Mouse (Mus musculus) liver, embryonic 15.5 days (tissue): Measurements from ENCODE around the gene Scn3b. TPM values are rescaled to one million over a fixed set of nuclear protein-coding genes. Genes with fewer than 3 reads are reported as not detected.

Experiments
- ATAC-seq: fragments of 200-750 bp; cut with Nextera tagmentation; 2 replicates; pipeline ENCODE4 v1.8.0; 2017; ENCODE audit warnings: moderate number of reproducible peaks, mild to moderate bottlenecking, moderate library complexity; ENCODE audit not compliant: insufficient read depth
- H3K27ac ChIP-seq: fragments of 300-500 bp; sonication (generic); replicated peaks from 2 replicates; pipeline ENCODE4 v1.5.1; 2015; ENCODE audit warnings: mild to moderate bottlenecking, inconsistent platforms
- H3K27me3 ChIP-seq: fragments of 300-500 bp; sonication (generic); 2 replicates; pipeline ENCODE4 v1.6.1; 2015; ENCODE audit warnings: mild to moderate bottlenecking, inconsistent platforms
- H3K36me3 ChIP-seq: fragments of 300-500 bp; sonication (generic); replicated peaks from 2 replicates; pipeline ENCODE4 v1.6.1; 2015; ENCODE audit warnings: moderate library complexity, mild to moderate bottlenecking, inconsistent platforms
- H3K4me1 ChIP-seq: fragments of 300-500 bp; sonication (generic); replicated peaks from 2 replicates; pipeline ENCODE4 v1.6.1; 2015; ENCODE audit warnings: inconsistent platforms
- H3K4me2 ChIP-seq: fragments of 300-500 bp; sonication (generic); 2 replicates; pipeline ENCODE4 v1.6.1; 2015; ENCODE audit warnings: moderate library complexity, mild to moderate bottlenecking, inconsistent platforms
- H3K4me3 ChIP-seq: fragments of 300-500 bp; sonication (generic); replicated peaks from 2 replicates; pipeline ENCODE4 v1.5.1; 2015; ENCODE audit warnings: mild to moderate bottlenecking, inconsistent platforms
- H3K9ac ChIP-seq: fragments of 300-500 bp; sonication (generic); 2 replicates; pipeline ENCODE4 v1.6.1; 2015; ENCODE audit warnings: moderate library complexity, mild to moderate bottlenecking, inconsistent platforms
- H3K9me3 ChIP-seq: fragments of 300-500 bp; sonication (generic); replicated peaks from 2 replicates; pipeline ENCODE4 v1.6.1; 2016; ENCODE audit warnings: inconsistent platforms
- WGBS: fragments of 180-500 bp; shearing (Covaris S2); methylation state at CpG from one replicate; pipeline ENCODE4 v1.1.7; 2015; ENCODE audit warnings: mixed read lengths; ENCODE audit not compliant: insufficient replicate concordance; 5-methylcytosine and 5-hydroxymethylcytosine counted together
- polyA plus RNA-seq: library from polyadenylated mRNA; unstranded; fragments of >200 nt; fragmentation: Nextera tagmentation; extraction: Ambion mirVana; gene quantifications from 2 replicates; pipeline ENCODE4 v1.2.1, GENCODE M21; 2015

The Scn3b gene
- polyA plus RNA-seq, 1 experiment from 2014 or later, result 0.54 TPM

DNA sequence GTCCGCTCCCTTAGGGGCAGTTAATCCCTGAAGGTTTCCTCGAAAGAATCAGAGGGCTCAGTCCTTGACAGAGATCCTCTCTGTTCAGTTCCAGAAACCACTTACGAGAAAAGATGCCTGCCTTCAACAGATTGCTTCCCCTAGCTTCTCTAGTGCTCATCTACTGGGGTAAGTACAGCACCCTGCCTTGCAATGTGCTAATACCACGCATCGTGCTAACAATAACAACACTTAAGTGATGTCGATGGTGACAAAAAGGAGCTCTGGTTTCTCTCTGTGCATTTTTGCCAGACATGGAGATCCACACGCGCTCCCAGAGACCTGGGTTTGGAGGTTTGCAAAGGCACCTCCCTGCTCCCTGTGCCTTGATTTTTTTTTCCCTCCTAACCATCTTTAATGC is 863 bp downstream of the Scn3b start:
- Histone ChIP-seq H3K36me3 (no peaks in the 10 kb centered on the region), H3K9me3 (no peaks in the 10 kb centered on the region), H3K4me1 (peaks cover 6% of the 10 kb centered on the region; the same call in 1 of the 2 replicates), H3K27ac (no peak overlapping the region), H3K9ac (no peak overlapping the region), H3K4me2 (no peak overlapping the region), H3K27me3 (peaks cover 23% of the 10 kb centered on the region), H3K4me3 (no peak overlapping the region)
- ATAC-seq, result no peak
- WGBS, result 22% methylated on average over 8 of the region's 8 CpGs

DNA sequence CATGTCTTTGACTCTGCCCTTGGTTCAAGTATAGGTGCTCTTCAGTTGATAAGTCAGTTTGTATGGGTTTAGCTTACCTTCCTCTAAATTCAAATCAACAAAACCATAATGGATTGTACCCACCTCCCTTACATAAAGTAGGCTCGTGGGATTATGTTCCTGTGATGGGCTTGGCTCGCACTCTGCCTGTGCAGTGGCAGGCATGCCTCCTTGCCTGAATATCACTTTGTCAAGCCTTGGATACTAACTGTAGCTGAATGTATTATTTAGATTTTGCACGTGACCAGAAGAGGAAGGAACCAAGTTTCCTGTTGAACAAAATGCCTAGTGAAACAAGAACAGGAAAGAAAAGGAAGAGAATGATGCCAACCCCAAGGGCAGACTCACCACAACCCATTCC is 2.1 kb downstream of the Scn3b start:
- Histone ChIP-seq H3K36me3 (no peaks in the 10 kb centered on the region), H3K4me3 (no peak overlapping the region), H3K9me3 (no peaks in the 10 kb centered on the region), H3K9ac (no peak overlapping the region), H3K27me3 (peaks cover 23% of the 10 kb centered on the region), H3K4me1 (peaks cover 6% of the 10 kb centered on the region; the same call in 1 of the 2 replicates), H3K27ac (no peak overlapping the region), H3K4me2 (no peak overlapping the region)
- ATAC-seq, result no peak
- 27% methylated on average over 3 of the region's 3 CpGs for WGBS

DNA sequence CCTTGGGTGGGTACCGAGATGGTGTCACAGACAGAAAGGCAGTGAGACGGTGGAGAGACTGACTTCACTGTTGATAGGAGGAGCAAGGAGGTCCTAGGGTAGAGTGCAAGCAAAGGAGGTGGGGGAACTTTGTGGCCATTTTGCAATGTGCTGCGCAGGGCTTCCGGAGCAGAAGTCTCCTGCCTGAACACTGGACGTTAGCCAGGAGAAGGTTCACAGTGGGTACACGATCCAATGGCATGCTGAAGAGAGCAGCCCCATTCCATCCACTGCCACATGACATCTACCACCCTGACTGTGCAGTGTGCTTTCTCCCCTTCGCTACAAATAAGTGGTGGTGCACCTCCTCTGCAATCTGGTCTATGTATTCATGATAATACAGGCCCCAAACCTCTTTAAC is 3.8 kb downstream of the Scn3b start:
- no peak for ATAC-seq
- no peak overlapping the region for H3K4me2 ChIP-seq
- H3K27me3 ChIP-seq, result peaks cover 23% of the 10 kb centered on the region
- H3K9me3 ChIP-seq, result no peaks in the 10 kb centered on the region
- no peaks in the 10 kb centered on the region for H3K36me3 ChIP-seq
- peaks cover 6% of the 10 kb centered on the region; the same call in 1 of the 2 replicates for H3K4me1 ChIP-seq
- H3K4me3 ChIP-seq, result no peak overlapping the region
- H3K9ac ChIP-seq, result no peak overlapping the region
- 75% methylated on average over 7 of the region's 7 CpGs for WGBS
- no peak overlapping the region for H3K27ac ChIP-seq

DNA sequence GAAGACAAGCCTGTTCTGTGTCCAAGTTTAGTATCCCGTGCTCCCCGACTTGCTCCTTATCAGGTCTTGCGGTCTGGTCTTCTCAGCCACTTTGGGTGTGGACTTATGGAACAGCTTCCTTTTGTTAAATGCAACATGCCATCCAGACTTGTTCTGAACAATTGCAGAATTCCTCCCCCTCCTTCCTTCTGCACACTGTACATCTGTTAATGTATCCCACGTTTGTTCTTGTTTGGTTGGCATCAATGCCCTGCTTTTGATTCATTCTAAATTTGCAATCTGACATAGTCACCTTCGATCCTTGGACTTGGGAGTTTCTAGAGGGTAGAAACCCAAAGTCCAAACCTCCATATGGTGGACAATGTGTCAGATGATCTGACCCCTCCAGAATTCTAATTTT is 6.9 kb downstream of the Scn3b start:
- Histone ChIP-seq H3K27me3 (no peaks in the 10 kb centered on the region), H3K27ac (no peak overlapping the region), H3K4me3 (no peak overlapping the region), H3K4me2 (no peak overlapping the region), H3K36me3 (no peaks in the 10 kb centered on the region), H3K9ac (no peak overlapping the region), H3K9me3 (no peaks in the 10 kb centered on the region), H3K4me1 (no peaks in the 10 kb centered on the region)
- 55% methylated on average over 5 of the region's 5 CpGs for WGBS
- no peak for ATAC-seq

DNA sequence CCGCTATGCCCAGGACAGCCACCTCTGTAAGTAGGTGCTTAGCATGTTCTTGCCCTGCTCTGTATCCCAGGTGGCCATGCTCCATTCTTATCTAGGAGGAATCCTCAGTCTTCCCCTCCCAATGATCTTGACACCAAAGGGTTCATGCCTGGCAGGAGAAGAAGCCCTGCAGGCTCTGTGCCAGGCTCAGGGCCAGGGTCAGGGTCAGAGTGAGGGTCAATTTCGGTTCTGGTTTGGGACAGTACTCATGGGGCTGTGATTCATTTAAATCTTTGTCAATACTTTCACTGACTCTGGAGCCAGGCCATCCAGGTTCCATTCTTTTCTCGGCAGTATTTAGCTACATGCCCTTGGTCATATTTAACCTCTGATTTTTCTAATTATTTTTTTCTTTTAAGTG is 8.7 kb downstream of the Scn3b start:
- 61% methylated on average over 3 of the region's 3 CpGs for WGBS
- no peaks in the 10 kb centered on the region for H3K4me1 ChIP-seq
- H3K27ac ChIP-seq, result no peak overlapping the region
- no peaks in the 10 kb centered on the region for H3K9me3 ChIP-seq
- no peaks in the 10 kb centered on the region for H3K27me3 ChIP-seq
- no peaks in the 10 kb centered on the region for H3K36me3 ChIP-seq
- H3K4me3 ChIP-seq, result no peak overlapping the region
- no peak overlapping the region for H3K9ac ChIP-seq
- no peak for ATAC-seq
- H3K4me2 ChIP-seq, result no peak overlapping the region

DNA sequence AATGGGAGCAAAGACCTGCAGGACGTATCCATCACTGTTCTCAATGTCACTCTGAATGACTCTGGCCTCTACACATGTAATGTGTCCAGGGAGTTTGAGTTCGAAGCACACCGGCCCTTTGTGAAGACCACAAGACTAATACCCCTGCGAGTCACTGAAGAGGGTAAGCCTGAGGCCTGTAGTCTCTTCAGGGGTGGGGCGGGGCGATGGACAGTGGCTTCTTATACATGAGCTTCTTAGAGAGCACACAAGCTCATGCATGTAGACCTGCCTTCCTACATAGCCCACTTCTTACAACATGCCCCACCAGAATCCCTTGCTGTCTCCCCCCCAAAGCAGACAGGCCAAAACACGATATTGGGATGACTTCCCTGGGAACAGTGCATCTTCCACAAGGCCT is 10.4 kb downstream of the Scn3b start:
- Histone ChIP-seq H3K9me3 (no peaks in the 10 kb centered on the region), H3K9ac (no peak overlapping the region), H3K27ac (no peak overlapping the region), H3K4me1 (no peaks in the 10 kb centered on the region), H3K36me3 (no peaks in the 10 kb centered on the region), H3K4me3 (no peak overlapping the region), H3K27me3 (no peaks in the 10 kb centered on the region), H3K4me2 (no peak overlapping the region)
- ATAC-seq, result no peak
- 71% methylated on average over 7 of the region's 7 CpGs for WGBS

DNA sequence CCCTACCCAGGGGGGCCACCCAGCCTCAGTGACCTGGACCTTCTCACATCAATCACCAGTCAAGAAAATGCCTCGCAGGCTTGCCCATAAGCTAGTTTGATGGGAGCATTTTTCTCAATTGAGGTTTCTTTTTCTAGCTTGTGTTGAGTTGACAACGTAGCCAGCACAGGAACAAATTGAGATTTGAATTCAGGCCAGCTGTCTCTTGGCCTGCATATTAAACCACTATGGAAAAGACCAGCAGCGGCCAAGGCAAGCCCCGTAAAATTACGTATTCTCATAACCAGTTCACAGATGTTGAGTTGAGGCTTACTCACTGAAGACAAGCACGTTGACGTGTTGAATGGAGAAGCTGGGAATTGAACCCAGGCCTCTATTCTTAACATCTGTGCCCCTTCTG is 14.0 kb downstream of the Scn3b start:
- Histone ChIP-seq H3K4me1 (no peaks in the 10 kb centered on the region), H3K36me3 (no peaks in the 10 kb centered on the region), H3K9ac (no peak overlapping the region), H3K27me3 (no peaks in the 10 kb centered on the region), H3K4me2 (no peak overlapping the region), H3K9me3 (no peaks in the 10 kb centered on the region), H3K27ac (no peak overlapping the region), H3K4me3 (no peak overlapping the region)
- 69% methylated on average over 7 of the region's 7 CpGs for WGBS
- no peak for ATAC-seq

DNA sequence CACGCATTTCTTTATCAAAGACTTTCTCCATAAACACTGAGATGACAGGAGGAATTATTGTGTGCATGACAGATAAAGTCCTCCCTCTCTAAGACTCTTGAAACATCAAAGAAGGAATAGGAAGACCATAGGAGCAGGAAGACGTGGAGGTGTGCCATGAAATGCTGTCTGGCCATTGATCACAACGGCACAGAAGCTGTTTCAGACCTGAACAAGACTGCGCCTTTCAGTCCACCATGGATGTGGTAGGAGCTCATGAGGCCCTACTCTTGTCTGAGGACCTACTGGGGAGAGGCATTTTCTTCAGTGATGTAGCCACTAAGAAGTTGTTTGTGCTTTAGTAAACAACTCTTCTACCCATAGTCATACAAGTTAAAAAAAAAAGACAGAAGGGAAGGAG is 23.5 kb downstream of the Scn3b start:
- Histone ChIP-seq H3K27me3 (no peaks in the 10 kb centered on the region), H3K4me3 (no peak overlapping the region), H3K9ac (no peak overlapping the region), H3K9me3 (no peaks in the 10 kb centered on the region), H3K27ac (no peak overlapping the region), H3K36me3 (no peaks in the 10 kb centered on the region), H3K4me2 (no peak overlapping the region), H3K4me1 (no peaks in the 10 kb centered on the region)
- ATAC-seq, result no peak
- WGBS, result 78% methylated on average over 4 of the region's 4 CpGs

DNA sequence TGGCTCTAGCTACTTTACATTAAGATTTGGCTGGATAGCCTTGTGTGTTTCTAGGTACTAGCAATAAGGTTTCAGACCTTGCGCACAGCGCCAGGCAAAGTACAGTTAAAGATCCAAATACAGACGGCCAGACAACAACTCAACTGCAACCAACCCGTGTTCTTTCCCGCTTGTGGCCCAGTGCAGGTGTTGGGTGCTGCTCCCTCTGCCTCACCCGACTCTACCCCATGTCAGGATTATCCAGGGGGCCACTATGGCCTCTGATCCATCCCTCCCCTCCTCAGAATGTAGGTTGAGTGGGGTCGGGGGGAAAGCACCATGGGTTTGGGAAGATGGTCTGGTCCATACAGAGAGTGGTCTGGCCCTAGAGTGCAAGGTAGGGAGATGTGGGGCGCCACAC is 24.3 kb downstream of the Scn3b start:
- Histone ChIP-seq H3K4me1 (no peaks in the 10 kb centered on the region), H3K27me3 (no peaks in the 10 kb centered on the region), H3K36me3 (no peaks in the 10 kb centered on the region), H3K9ac (no peak overlapping the region), H3K4me2 (no peak overlapping the region), H3K27ac (no peak overlapping the region), H3K9me3 (no peaks in the 10 kb centered on the region), H3K4me3 (no peak overlapping the region)
- WGBS, result 70% methylated on average over 8 of the region's 8 CpGs
- no peak for ATAC-seq

DNA sequence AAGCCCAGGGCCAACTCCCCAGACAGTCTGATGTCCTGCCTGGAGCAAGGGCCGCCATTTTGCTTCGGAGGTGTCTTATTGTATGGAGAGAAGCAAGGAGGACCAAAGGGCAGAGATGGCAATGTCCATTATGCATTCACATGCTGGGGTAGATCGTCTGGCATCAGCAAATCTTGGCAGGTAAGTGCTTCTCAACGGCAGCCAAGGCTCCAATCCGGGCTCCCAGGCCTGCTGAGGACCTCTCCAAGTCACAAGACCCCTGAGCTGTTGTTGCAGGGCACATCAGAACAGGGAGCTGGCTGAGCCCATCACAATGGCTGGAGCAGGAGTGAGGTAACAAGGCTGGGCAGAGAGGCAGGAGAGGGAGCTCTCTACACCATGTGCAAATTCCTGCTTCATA is 24.7 kb downstream of the Scn3b start:
- Histone ChIP-seq H3K9me3 (no peaks in the 10 kb centered on the region), H3K9ac (no peak overlapping the region), H3K4me3 (no peak overlapping the region), H3K27ac (no peak overlapping the region), H3K36me3 (no peaks in the 10 kb centered on the region), H3K4me2 (no peak overlapping the region), H3K27me3 (no peaks in the 10 kb centered on the region), H3K4me1 (no peaks in the 10 kb centered on the region)
- WGBS, result 56% methylated on average over 5 of the region's 5 CpGs
- ATAC-seq, result no peak

DNA sequence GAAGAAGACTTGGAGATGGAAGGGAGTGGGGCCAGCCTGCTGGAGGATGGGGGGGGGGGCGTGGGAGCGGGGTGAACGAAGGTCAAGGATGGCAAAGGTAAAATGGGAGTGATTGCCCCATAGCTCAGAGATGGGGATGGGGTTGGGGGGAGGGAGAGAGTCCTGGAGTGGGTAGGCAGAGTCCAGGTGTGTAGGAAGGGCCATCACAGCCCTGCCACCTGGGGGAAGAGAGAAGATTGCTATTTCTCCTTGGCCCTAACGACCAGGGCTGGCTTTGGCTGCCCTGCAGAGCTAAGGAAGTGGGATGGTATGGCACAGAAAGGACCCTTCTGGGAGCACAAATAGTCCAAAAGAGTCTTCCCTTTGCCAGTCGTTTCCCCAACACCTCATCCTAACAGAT is 25.2 kb downstream of the Scn3b start:
- H3K27me3 ChIP-seq, result no peaks in the 10 kb centered on the region

DNA sequence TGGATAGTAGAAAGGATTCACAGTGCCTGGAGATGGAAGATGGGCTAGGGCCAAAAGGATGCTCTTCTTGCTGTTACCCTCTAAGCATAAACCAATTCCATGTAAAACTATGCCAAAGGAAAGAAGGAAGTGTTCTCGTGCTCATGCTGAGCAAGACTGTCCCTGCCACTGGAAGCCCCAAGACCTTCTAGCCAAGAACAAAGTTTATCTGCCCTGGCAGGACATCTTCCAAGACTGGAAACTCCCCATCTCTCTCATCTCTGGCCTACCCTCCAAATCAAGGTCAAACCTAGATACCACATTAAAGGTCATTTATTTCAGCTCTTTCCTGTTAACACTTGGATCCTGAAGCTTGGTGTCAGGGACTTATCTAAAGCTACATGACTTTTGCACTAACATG is 25.8 kb downstream of the Scn3b start:
- Histone ChIP-seq H3K9me3 (no peaks in the 10 kb centered on the region), H3K4me2 (no peak overlapping the region), H3K27ac (no peak overlapping the region), H3K4me1 (no peaks in the 10 kb centered on the region), H3K9ac (no peak overlapping the region), H3K27me3 (no peaks in the 10 kb centered on the region), H3K4me3 (no peak overlapping the region), H3K36me3 (no peaks in the 10 kb centered on the region)
- 65% methylated on average over 1 of the region's 1 CpGs for WGBS
- ATAC-seq, result no peak

More for the DNA sequence above, 25.2 kb downstream of the Scn3b start:
- Histone ChIP-seq H3K27ac (no peak overlapping the region), H3K9me3 (no peaks in the 10 kb centered on the region), H3K4me3 (no peak overlapping the region), H3K4me1 (no peaks in the 10 kb centered on the region), H3K9ac (no peak overlapping the region), H3K36me3 (no peaks in the 10 kb centered on the region), H3K4me2 (no peak overlapping the region)
- no peak for ATAC-seq
- 60% methylated on average over 5 of the region's 5 CpGs for WGBS
